Mouse (Mus musculus) heart, postnatal 14 days (tissue): ENCODE measurements around the gene Kcnk18. TPM values are rescaled to one million over a fixed set of nuclear protein-coding genes. Genes with fewer than 3 reads are reported as not detected.

ENCODE experiments used
- DNase-seq, 2 experiments: peaks; one replicate each; pipeline ENCODE4 v3.0.0; 2021 to 2022
- intact Hi-C: fragments of 180-260 bp; cut with DNase I; formaldehyde crosslinking; loops from one replicate; pipeline ENCODE4 v1.15.1; 2025
- long read RNA-seq, 2 experiments: library from polyadenylated mRNA; stranded (forward); transcript quantifications; one replicate each; pipeline ENCODE4 v2.0.0; 2021
- total RNA-seq, 2 experiments: library from RNA; stranded (reverse); gene quantifications; 2 replicates each; pipeline ENCODE4 v1.2.3; 2021

Gene Kcnk18
- not detected for total RNA-seq
- long read RNA-seq, experiment 1 = 0 reads
- long read RNA-seq, experiment 2 = 0 reads

GRCm38 (mm10) chr19:59218991-59219390 lies at the start of gene Kcnk18:
Kcnk18 (plus strand) TSS chr19:59219214.
- no peak for DNase-seq
- intact Hi-C loops = no loop called here

- intact Hi-C loops = no loop called here
- peak in 1 of 2 experiments; percentile 5 for DNase-seq
Measured at GRCm38 (mm10) chr19:59169936-59170765, 48.9 kb upstream of the Kcnk18 start, which contains the start of gene Vax1. Vax1 (minus strand) TSS chr19:59170056.

- intact Hi-C loops = no loop called here
- DNase-seq = no peak
Measured at GRCm38 (mm10) chr19:59170766-59171095, 48.3 kb upstream of the Kcnk18 start.

- intact Hi-C loops = no loop called here
- no peak for DNase-seq
Measured at GRCm38 (mm10) chr19:59171151-59171870, 47.7 kb upstream of the Kcnk18 start.

- intact Hi-C loops = no loop called here
- DNase-seq = no peak
Measured at GRCm38 (mm10) chr19:59171871-59172245, 47.2 kb upstream of the Kcnk18 start.

GRCm38 (mm10) chr19:59172781-59173180 lies 46.2 kb upstream of the Kcnk18 start:
- no peak for DNase-seq
- intact Hi-C loops = no loop called here

- intact Hi-C loops = no loop called here
- no peak for DNase-seq
Measured at GRCm38 (mm10) chr19:59173341-59174015, 45.5 kb upstream of the Kcnk18 start.

GRCm38 (mm10) chr19:59184000-59184399 lies 35.0 kb upstream of the Kcnk18 start:
- intact Hi-C loops = no loop called here
- DNase-seq = peak in 1 of 2 experiments; percentile 23

- intact Hi-C loops = no loop called here
- no peak for DNase-seq
Measured at GRCm38 (mm10) chr19:59188981-59189380, 30.0 kb upstream of the Kcnk18 start.

GRCm38 (mm10) chr19:59190431-59191122 lies 28.4 kb upstream of the Kcnk18 start:
- DNase-seq = no peak
- intact Hi-C loops = no loop called here

GRCm38 (mm10) chr19:59191123-59191505 lies 27.9 kb upstream of the Kcnk18 start:
- intact Hi-C loops = no loop called here
- DNase-seq = no peak

- no peak for DNase-seq
- intact Hi-C loops = no loop called here
Measured at GRCm38 (mm10) chr19:59192491-59192890, 26.5 kb upstream of the Kcnk18 start.

- no peak for DNase-seq
- intact Hi-C loops = no loop called here
Measured at GRCm38 (mm10) chr19:59193456-59193855, 25.6 kb upstream of the Kcnk18 start.

- intact Hi-C loops = no loop called here
- DNase-seq = peak in 1 of 2 experiments; percentile 5
Measured at GRCm38 (mm10) chr19:59193986-59194820, 24.8 kb upstream of the Kcnk18 start.

- DNase-seq = no peak
- intact Hi-C loops = loop anchor here (5.0 kb wide), 2 partner anchors 388 to 433 kb away; no protein-coding TSS in a partner anchor
Measured at GRCm38 (mm10) chr19:59195181-59195770, 23.7 kb upstream of the Kcnk18 start.

- intact Hi-C loops = loop anchor here (5.0 kb wide), 2 partner anchors 389 to 434 kb away; no protein-coding TSS in a partner anchor
Measured at GRCm38 (mm10) chr19:59196111-59196666, 22.8 kb upstream of the Kcnk18 start.

GRCm38 (mm10) chr19:59198161-59198560 lies 20.9 kb upstream of the Kcnk18 start:
- intact Hi-C loops = loop anchor here (1.0 to 5.0 kb wide), 3 partner anchors 287 to 436 kb away; no protein-coding TSS in a partner anchor
- peak; percentile 63 to 73 for DNase-seq

More at GRCm38 (mm10) chr19:59196111-59196666, 22.8 kb upstream of the Kcnk18 start:
- DNase-seq = peak; percentile 48 to 67

GRCm38 (mm10) chr19:59208475-59208874 lies 10.5 kb upstream of the Kcnk18 start:
- DNase-seq = peak; percentile 62 to 79
- intact Hi-C loops = no loop called here

- DNase-seq = no peak
- intact Hi-C loops = no loop called here
Measured at GRCm38 (mm10) chr19:59208986-59209385, 10.0 kb upstream of the Kcnk18 start.
